Mouse (Mus musculus) frontal cortex, adult (tissue): ENCODE measurements around the gene Tbx2.

Source experiments
- ATAC-seq: cut with Nextera tagmentation; 2 replicates; pipeline ENCODE4 v1.9.2; 2017; ENCODE audit warnings: mild to moderate bottlenecking, moderate library complexity, mixed read lengths; ENCODE audit not compliant: low TSS enrichment

Tbx2 gene

DNA sequence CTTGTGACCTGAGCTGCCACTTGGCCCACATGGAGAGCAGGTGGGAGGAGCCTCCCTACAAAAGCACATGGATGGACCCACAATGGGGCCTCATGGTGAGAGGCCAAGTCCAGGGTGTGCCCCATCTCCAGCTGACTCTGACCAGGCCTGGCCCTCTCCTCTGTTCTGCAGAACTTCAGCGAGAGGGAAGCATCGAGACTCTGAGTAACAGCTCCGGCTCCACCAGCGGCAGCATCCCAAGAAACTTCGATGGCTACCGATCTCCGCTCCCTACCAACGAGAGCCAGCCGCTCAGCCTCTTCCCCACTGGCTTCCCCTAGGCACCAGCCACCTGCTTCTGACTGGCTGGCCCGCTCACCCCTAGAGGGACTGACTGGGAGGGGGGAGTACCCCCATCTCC lies 7.3 kb upstream of the Tbx2 start:
- no peak for ATAC-seq

DNA sequence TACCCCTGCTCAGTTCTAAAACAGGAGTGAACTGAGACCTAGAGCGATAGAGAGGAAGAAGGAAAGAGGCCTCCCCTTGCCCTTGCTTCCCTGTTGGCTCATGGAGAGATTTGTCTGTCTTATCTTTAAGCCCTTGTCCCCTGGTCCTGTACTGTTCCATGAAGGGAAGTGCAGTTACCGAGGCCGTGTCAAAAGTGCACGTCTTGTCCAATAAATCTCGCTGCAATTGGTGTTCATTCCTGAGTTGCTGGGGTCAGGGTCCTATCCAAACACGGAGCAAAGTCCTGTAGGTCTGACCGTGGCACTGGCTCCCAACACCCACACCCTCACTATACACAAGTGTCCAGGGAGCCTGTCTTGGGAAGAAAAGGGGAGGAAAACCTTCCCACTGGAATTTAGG lies 6.5 kb upstream of the Tbx2 start:
- ATAC-seq = no peak

DNA sequence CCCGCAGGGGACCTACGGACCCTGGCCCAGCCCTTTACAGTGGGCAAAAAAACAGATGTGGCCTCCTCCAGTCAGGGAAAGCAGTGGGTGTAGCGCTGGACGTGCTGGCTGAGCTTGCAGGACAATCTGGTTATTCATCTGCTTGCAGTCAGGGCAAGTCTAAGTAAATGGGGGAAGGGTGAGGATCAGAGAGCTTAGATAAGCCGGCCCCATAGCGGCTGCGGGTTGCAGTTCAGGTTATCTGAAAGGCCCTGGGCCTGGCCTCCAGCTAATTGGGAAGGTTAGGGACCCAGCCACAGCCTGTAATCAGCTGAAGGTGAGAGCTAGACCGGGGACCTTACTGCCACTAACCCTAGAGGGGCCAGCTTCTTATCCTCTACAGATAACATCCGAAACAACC lies 5.0 kb upstream of the Tbx2 start:
- ATAC-seq = no peak

DNA sequence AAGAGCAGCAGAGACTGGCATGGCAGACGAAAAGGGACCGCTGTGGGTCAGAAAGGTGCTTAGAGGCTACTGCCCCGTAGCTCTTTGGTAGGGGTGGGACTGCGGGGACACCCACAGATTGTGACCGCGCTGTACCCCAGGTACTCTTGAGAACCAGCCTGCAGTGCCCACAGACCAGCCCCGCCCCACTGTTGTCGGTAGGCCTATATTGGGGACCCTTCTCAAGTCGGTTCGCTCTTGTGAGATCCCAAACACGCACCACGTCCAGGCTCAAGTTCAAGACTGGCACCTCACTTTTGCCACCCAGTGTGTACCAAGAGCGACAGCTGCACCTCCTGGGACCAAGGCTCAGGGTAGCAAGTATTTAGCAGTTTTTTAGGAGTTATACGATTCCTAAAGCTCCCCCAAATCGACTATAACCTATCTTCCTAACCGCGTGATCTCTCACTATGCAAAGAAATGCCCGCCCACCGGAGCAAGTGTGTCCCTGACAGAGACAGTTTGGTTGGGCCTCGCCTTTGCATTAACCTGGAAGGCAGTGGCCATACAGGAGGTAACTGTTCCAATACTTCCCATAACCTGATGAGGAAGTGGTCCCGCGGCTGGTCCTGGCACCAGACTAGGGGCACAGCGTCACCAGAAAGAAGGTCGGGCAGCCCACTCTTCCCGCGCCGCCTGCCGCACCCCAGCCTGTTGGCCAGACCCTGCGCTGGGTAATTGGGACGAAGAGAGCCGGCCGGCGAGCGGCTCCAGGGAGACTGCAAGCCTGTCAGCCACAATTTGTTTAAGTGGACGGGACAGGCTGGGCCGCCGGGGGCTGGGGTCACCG lies 3.4 kb upstream of the Tbx2 start:
- no peak for ATAC-seq

DNA sequence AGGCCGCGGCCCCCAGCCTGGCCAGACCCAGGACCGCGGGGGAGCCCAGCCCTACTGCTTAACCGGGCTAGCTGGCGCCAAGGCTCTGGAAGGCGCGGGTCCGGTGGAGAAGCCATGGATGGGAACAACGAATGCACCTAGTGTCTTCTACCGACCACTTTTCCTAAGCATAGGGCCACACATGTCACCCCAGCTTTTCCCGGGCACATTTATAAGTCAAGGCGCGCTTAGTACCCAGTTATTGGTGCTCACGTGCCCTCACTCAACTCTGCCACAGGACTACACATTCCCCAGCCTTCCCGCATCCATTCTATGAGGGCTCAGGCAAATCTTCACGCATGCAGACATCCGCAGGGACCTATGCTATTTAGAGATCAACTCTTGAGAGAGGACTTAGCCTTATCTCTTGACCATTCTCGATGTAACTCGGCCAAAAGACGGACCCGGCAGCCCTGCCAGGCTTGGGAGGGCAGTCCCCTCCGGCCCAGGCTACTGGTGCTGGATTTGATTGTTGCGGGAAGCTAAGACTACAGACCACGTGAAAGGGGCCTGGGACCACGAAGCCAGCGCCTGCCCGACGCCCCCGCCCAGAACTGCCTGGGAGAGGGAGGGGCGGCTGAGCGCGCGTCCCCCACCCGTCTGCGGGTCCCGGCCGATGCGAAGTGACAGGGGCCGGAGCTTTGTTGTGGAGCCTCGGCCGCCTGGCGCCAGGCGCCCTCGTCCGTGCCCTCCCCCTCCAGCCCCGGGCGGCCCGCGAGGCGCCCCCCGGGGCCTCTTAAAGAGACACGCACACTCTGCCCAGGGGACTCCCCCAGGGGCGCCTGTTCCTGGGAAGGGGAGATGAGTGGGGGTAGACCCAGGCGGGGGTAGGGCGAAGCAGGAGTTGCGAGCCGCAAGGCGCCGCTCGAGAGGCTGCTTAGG lies 2.6 kb upstream of the Tbx2 start:
- ATAC-seq = no peak

DNA sequence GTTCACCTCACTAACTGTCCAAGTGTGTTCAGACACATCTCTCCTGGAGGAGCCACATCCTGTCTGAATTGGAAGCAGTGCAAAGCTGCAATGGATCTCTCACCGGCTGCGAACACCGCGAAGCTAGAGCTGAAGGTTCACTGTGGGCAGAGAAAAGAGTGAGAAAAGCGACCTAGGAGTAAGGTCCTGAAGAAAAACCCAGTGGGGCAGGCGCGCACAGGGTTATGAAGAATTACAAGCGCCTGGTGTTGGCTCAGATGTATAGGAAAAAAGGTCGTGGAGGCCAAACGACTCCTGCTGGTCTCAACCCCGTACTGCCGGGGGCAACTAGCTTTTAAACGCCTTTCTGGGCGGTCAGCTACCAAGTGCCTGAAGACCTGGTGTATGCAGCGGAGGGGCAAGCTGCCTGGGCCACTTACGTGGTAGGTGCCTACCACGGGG lies 1.4 kb upstream of the Tbx2 start:
- ATAC-seq = no peak

DNA sequence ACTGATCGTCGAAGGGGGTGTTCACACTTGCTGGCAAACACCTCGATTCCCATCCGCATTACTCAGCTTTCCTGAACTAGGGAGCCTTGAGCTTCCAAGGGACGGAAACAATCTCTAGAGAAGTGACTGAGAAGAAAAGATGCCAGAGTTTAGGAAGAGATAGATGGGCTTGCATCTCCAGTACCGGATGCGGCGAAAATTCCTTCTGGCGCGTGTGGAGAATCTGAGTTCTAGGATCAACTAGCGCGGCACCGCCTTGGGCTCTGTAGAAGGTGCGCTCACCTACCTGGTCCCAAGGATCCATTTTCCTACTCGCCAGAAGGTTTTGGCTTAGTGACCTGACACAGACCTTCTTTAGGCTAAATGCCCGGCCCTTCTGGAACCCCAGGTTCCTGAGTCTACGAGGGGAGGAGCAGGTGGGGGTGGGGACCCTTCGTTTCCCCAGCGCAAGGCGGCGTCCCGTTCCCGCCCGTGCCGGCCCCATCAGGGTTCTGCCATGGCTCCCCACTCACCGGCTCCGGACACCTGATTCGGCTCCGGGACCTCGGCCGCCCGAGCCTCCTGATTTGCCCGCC lies 608 bp upstream of the Tbx2 start:
- no peak for ATAC-seq

DNA sequence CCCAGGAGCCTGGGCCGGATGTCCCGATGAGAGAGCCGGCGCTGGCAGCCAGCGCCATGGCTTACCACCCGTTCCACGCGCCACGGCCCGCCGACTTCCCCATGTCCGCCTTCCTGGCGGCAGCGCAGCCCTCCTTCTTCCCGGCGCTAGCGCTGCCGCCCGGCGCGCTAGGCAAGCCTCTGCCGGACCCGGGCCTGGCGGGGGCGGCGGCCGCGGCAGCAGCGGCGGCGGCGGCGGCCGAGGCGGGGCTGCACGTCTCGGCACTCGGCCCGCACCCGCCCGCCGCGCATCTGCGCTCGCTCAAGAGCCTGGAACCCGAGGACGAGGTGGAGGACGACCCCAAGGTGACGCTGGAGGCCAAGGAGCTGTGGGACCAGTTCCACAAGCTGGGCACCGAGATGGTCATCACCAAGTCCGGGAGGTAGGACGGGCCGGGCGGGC lies 750 bp downstream of the Tbx2 start:
- no peak for ATAC-seq

DNA sequence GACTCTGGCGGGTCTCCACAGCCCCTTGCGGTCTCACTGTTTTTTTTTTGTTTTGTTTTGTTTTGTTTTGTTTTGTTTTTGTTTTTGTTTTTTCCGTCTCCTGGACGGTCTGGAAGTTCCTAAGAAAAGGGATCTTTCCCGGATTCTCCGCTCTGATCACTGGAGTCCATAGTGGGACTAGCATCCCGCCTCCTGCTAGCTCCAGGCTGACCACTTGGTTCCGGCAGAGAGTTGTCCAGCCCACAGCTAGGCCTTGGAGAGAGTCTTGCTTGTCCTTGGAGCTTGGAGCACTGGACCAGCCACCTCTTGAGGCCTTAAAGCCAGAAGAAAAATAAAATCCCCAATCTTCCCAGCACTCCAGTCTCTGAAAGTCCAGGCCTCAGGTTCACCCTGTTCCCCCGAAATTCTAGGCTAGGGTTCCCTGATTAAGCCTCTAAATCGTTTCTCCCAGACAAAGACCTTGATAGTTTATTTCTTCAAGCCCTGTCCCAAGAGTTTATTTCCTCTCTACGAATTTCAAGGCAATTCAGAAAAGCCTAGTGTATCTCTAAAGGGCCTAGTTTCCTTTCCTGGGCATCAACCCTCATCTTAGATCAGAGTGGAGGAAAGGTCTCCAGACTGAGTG lies 1.5 kb downstream of the Tbx2 start:
- no peak for ATAC-seq

DNA sequence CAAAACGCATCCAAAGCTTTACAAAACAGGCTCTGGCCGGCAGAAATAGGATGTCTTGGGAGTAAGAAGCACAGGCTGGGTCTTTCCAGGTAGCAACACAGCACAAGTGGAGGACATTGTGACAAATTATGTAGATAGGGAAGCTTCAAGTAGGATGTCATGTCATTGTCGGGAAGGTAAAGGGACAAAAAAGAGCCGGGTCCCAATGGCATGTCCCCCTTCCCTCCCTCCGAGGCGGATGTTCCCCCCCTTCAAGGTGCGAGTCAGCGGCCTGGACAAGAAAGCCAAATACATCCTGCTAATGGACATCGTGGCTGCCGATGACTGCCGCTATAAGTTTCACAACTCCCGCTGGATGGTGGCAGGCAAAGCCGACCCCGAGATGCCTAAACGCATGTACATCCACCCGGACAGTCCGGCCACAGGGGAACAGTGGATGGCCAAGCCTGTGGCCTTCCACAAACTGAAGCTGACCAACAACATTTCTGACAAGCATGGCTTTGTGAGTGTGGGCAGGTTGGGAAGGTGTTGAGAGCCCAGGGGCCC lies 2.1 kb downstream of the Tbx2 start:
- ATAC-seq = no peak

DNA sequence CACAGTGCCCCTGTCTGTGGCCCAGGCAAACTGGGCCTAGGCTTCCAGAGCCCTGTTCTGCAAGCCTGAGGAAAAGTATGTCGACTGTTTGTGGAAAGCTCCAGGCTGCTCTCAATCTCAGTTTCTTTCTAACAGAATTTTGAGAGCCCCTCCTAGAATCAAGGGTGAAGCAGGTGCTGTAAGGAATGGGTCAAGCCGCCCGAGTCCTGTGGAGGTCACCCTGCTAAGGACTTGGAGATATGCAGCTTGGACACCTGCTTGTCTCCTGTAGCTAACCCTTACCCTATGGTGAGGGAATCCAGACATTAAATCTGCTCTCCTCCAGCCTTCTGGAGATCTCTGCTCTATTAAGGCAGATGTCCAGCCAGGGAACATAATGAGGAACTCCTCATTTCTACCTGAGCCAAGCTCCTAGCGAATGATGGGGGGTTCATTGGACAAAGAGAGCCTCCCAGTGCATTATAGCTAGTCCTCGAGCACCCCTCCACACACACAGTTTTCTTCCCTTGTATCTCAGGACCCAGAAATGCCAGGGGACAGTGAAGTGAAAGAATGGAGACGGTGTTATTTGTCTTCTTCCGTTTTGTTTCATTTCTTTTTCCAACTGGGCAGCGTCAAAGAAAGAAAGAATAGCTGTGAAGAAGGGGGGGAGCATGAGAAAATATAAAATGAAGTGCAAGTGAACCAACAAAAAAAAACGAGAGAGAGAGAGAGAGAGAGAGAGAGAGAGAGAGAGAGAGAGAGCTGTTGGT lies 2.8 kb downstream of the Tbx2 start:
- ATAC-seq = no peak

DNA sequence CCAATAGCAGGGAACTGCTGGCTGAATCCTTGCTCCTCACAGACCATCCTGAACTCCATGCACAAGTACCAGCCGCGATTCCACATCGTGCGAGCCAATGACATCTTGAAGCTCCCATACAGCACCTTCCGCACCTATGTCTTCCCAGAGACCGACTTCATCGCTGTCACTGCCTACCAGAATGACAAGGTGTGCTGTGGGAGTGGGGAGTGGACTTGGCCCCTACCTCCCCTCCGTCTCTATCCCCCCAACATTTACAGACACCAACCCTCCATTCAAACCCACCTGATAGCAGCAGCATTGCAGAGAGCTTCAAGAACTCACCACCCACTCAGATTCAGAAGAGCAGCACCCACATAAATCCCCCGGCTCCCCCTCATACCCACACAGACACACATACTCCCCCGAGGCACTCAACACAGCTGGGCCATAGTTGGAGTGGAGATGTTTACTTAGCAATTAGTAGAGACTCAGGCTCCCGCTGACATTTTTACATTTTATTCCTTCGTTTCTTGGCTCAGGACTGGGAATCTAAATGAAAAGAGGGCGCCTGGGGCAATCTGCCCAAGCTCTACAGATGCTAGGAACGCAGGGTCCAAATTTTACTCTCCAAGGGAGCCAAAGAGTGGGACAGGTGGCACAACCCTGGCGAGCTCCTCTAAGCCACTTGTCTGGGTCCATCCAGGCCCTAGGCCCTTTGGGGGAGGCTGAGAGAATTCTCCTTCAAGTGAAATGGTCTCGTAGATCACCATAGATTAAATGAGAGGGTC lies 3.6 kb downstream of the Tbx2 start:
- ATAC-seq = no peak

DNA sequence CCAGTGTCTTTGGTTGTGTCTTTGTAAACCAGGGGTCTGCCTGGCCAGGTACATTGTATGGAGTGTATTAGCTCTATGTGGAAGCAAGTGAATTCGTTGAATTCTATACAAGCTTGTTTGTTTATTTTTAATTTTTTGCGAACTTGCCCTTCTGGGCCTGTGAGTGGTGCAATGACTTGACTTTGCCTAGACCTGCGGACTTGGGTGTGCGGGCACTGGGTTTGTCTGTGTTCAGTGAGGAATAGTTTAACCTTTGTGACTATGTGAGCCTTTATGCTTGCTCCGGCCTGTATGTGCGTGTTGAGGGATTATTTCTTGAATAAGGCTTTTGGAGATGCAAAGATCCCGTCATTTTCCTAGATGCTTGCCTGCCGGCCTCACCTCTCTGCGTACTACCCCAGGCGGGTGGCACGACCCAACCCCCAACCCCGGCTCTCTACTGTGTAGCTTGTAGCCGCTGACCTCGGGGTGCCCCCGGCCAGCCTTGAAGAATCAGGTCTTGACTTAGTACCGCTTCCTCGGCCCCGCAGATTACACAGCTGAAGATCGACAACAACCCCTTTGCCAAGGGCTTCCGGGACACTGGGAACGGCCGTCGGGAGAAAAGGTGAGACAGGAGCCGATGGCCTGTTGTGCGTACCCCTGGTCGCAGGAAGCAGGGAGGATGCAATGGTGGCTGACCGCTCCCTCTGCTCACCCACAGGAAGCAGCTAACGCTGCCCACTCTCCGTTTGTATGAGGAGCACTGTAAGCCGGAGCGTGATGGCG lies 4.4 kb downstream of the Tbx2 start:
- no peak for ATAC-seq

DNA sequence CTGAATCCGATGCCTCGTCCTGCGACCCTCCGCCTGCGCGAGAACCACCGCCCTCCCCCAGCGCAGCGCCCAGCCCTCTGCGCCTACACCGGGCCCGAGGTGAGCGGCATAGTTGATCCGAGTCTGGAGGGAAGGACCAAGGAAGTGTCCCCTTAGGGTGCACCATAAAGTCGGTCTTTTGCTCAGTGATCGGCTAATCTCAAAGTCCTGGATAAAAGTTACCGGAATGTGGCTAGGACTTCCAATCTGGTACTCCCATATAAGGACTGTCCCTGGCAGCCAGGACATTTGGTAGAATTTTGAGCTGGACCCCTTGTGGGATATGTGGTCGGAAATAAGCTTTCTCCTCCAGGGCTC lies 4.9 kb downstream of the Tbx2 start:
- no peak for ATAC-seq

DNA sequence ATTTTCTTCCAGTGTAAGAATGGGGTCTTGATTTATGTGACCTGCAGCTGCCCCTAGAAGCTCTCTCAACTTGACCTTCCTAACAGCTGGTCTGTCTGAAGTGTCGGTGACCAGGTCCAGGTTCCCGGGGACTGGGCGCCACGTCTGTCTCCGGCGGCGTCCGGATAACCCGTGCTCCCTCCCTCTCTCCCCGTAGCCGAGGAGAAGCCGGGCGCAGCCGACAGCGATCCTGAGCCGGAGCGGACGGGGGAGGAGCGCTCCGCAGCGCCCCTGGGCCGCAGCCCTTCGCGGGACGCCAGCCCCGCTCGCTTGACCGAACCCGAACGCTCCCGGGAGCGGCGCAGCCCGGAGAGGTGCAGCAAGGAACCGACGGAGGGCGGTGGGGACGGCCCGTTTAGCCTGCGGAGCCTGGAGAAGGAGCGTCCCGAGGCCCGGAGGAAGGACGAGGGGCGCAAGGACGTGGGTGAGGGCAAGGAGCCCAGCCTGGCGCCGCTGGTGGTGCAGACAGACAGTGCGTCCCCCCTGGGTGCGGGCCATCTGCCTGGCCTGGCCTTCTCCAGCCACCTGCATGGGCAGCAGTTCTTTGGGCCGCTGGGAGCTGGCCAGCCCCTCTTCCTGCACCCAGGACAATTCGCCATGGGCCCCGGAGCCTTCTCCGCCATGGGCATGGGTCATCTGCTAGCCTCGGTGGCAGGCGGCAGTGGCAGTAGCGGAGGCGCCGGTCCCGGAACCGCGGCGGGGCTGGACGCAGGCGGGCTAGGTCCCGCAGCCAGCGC lies 5.5 kb downstream of the Tbx2 start:
- no peak for ATAC-seq

DNA sequence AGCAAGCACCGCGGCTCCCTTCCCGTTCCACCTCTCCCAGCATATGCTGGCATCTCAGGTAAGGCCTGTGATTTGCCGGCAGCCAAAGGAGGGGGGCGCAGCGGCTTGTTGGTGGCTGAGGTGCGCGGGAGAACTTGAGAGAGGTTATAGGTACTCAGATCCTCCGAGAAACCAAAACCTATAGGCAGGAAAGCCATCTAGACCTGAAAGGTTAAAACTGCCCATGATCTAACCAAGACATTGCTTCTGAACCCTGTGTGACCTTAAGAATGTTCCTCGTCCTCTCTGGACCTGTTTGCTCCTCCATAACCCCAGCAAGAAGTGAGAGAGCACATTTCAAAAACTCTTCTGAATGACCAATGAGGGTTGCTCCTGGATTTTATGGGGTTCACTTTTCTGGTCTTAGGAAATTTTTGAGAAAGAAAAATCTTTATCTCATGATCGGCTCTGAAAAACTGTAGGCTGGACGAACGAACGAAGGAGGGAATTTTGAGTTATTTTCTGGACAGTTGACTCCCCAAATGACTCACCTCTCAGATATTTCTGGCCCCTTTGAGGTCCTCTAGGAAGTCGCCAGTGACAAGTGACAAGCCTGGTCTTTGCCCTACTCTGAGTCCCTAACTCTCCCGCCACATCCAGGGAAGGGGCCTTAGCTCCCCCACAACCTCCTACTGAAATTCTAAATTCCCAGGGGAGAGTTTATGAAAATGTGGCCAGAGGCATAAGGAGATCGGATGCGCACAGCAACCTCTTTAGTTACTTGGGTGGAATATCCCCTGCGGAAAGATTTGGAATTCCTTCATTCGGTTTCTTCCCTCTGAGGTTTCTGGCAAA lies 6.3 kb downstream of the Tbx2 start:
- ATAC-seq = no peak

DNA sequence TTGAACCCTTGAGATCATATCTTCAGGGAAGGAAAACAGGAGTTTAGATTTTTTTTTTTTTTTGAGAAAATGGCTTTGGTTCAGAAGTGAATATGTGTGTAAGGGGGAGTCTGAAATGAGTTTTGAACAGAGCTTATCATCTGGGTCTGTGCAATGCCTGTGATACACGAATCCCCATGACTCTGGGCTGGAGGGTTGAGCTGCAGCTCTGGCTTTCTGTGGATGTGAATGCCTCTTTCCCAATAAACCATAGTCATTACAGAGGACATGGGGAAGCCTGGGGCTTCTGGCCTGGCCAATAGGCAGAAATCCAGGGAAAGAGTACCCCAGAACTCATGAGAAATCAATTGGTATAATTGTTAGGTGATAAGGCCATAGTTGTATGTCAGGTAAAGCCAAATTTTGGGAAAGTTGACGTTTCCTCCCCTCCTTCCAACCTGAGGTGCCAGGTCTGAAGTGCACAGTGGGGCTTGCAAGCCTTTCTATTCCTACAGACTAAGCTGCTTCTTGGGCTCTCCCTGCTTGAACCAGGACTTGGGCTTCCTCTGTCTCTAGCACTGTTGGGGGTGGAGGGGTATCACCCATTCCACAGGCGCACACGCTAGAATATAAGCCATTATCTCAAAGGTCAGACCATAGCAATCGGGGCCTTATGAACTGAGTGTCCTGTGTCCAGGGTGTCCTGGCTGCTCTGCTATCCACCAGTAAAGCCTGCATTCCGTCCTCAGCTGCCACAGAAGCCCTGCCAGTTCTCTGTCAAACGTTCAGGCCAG lies 7.1 kb downstream of the Tbx2 start:
- ATAC-seq = no peak
